Mouse (Mus musculus): ENCODE data around the gene Tube1.

DNA sequence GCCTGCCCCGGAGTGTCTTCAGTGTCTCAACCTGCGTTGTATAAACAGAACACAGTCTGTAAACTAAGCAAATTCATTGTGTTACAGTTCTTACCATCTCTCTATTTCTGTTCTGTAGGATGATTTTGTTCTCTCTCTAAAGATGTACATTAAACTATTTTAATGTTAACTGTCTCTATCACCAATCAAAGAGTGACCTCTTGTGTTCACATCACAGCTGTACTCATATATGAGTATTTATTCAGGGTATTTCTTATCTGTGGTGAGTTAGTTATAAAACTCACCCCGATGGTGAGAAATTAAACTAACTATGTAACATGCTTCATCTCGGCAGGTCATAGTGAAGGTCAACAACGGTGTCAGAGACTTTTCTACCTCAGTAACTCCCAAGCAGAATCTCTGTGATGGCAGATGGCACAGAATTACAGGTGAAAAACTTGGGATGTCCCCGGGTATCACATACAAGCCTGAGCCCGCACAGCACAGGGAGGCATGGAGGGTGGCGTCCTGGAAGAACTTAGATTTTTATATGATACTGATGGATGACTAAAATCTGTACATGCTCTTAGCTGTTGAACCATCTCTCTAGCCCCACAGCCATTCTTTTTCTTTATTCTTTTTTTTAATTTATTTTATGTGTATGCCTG, 28.9 kb upstream of the Tube1 start:
- TF ChIP-seq CTCF (IDR thresholded peaks at IDR 0.05; ENCODE audit: low read depth) (no peak), EP300 (optimal IDR thresholded peaks at IDR 0.05) (no peak)
